Mouse (Mus musculus) T-helper 17 cell (primary cell): Measurements from ENCODE around the gene Qrich2.

Experiments
- in situ Hi-C, 2 experiments: fragments of 300-600 bp; cut with MboI, MseI; formaldehyde crosslinking; loops; 1 replicate in 1 of 2; 2 replicates in 1 of 2; pipeline ENCODE4 v1.15.1; 2025; ENCODE audit warnings: high pct_unique_total_duplicates in 2 of 2

Gene Qrich2

DNA sequence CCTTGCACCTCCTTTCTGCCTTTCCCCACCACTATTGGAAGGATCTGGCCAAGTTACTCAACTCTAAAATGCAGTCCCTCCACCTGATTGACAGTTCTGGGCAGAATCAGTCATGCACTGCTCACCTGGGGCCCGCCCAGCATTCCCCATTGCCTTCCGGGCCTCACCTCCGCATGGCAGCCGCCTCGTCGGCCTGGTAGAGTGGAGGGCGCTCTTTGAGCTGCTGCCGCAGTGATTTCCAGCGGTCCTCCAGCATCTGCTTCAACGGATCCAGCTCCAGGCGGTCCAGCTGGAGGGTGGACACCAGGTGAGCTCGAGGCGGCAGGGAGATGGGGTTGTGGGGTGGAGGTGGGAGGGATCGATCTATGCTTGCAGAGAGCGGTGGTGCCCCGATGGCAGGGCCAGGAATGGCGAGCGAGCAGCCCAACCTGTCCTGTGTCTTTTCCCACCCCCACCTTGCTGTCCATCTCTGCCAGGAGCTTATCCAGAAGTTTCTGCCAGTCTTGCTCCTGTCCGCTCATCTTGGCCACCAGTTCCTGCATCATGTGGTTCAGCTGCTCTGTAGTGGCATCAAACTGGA lies 19.6 kb downstream of the Qrich2 start:
- in situ Hi-C loops = loop anchor here (5.0 to 25.0 kb wide), 5 partner anchors 74 to 866 kb away; no protein-coding TSS in a partner anchor

DNA sequence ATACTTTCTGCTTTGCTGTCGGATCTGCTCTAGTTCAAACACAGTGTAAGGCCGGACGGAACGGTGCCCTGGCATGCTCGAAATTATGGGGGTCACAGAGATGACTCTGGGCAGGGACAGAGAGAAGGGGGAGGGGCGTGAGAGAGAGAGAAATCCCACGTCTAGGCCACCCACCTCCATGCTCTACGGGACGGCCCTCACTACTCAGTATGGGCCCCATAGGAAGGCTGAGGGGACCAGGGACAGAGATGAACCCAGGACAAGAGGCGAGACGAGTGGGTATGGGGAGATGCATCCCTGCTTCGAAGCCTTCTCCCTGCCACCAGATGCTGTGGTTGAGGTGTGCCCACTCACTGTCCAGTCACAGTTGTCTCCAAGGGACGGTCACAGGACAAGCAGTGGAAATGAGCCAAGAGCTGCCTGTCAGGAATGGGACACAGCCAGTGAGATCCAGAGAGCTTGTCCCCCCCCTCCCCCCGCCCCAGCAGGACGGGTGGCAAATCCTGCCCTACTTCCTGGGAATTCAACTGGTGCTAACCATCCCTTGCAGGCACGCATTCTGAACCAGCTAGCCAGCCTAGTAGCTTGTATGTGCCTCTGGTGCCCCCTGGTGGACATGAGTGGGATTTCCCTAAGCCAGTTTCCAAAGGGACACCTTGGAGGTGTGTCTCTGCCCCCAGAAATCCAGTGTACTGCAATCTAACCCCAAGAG lies 20.3 kb downstream of the Qrich2 start:
- in situ Hi-C loops = loop anchor here (5.0 to 25.0 kb wide), 5 partner anchors 73 to 867 kb away; no protein-coding TSS in a partner anchor

DNA sequence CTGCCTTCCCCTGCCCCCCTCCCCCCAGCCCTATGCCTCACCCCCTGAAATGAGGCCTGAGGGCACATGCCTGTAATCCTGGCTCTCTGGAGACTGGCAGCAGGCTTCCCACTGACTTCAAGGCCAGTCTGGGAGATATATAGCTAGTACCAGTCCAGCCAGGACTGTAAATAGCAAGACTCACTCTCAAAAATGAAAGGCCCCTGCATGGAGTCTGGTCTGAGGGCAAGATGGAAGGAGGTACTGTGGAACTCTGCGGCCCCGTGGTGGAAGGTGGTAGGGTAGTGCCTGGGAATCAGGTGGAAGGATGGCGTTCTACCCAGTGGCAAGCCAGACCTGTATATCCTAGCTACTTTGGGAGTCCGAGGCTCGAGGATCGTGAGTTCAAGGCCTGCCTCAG lies 22.1 kb downstream of the Qrich2 start:
- in situ Hi-C loops = loop anchor here in 1 of 2 experiments (5.0 to 25.0 kb wide), 2 partner anchors 47 to 868 kb away; no protein-coding TSS in a partner anchor

DNA sequence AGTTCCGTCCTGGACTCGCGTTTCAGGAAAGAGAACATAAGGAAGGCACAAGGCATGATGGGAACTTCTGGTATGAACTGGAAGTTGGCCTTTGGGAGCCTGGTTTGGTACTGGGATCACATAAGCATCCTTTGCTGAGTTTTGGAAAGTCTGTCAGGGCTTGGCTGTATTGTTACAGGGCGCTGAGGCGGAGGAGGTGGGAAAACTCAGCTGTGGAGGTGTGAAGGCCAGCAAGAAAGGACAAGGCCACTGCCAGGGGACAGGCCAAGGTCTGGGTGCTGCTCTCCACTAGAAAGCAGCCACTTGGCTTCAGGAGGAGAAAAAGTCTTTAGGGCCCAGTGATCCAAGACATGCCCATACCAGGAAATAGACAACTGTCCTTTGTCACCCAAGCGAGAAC lies 22.7 kb downstream of the Qrich2 start:
- in situ Hi-C loops = loop anchor here in 1 of 2 experiments (5.0 to 25.0 kb wide), 2 partner anchors 46 to 869 kb away; no protein-coding TSS in a partner anchor

DNA sequence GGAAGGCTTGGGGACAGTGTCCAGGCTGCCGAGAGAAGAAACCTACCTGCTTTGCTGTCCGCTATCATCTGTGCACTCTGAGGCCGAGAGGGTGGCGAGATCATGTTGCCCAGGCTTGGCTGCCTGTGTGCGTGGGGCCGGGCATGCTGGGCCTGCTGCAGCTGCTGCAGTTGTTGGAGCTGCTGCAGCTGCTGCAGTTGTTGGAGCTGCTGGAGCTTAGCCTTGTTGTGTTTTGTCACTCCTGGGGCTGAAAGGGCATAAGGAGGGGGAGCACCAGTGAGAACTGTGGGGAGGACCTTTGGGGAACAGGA lies 23.2 kb downstream of the Qrich2 start:
- in situ Hi-C loops = loop anchor here in 1 of 2 experiments (5.0 to 25.0 kb wide), 2 partner anchors 46 to 869 kb away; no protein-coding TSS in a partner anchor

GRCm38 (mm10) chr11:116442129-116442866 lies 23.7 kb downstream of the Qrich2 start:
- in situ Hi-C loops = loop anchor here in 1 of 2 experiments (5.0 to 25.0 kb wide), 2 partner anchors 45 to 870 kb away; no protein-coding TSS in a partner anchor

DNA sequence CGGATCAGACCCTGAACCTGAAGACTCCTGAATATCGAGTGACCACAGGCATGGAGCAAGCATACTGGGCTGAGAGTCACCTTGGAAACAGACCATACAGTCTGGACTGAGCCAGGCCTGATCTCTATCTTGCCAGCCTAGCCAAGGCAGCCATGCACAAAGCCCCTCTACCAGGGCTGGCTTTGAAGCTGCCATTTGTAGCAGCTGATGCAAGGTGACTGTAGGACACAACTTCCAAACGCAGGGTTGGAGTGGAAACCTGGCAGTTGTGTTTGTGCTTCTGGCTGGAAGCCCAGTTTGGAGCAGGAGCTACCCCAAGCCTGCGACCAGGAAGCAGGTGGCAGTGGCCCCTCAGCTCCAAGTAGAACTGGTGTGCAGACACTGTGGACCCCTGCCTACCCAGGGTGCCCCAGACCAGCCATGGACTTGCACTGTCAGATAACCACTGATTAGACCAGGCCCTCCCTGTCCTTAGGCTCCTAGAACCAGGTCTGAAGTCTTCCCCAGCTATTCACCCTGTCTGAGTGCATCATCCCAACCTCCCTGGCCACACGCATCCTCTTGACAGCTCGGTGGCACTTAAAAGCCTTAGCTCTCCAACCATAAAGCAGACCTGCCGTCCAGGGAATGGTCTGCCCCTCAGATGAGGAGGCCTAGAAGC lies 25.5 kb downstream of the Qrich2 start:
- in situ Hi-C loops = loop anchor here in 1 of 2 experiments (5.0 to 25.0 kb wide), 2 partner anchors 43 to 872 kb away; no protein-coding TSS in a partner anchor

DNA sequence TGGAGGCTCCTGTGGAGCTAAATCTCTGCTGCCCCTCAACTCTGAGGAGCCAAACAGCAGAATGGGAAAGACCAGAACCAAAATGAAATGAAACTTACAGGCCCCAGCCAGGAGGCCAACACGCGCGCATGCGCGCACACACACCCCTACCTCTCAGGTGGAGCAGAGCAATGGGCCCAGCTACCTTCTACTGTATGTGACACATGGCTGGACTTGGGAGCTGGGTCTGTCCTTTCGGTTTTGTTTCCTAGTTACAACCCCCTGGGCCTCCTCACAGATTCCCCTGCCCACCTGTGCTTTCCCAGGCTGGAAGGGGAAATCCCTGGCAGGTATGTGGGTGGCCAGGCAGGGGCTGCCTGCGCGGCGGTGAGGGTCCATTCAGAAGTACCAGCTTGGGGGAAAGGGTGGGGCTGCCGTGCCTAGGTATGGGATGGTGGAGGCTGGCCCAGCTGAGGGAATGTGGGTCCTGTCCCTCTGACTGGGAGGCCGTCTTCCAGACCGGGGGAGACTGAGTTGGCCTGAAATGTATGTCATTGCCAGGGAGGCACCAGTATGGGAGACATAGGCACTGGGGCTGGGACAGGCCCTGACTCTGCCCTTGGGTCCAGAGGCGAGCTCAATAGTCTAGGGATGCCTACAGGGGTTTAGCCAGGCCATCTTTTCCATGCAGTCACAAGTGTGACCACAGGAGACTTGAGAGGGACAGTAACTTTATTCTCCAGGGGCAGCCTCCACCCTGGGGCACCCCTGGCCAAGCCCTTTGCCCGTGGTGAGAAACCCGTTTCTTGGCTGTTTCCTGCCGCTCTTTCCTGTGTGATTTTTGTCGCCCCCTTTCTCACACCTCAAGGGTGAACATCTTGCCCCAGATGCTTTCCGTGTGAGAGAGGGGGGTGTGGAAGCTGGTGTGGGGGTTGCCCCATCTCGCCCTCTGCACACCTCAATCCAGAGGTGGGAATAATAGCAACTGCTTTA lies 26.5 kb downstream of the Qrich2 start:
- in situ Hi-C loops = loop anchor here in 1 of 2 experiments (5.0 to 25.0 kb wide), 2 partner anchors 42 to 873 kb away; no protein-coding TSS in a partner anchor

DNA sequence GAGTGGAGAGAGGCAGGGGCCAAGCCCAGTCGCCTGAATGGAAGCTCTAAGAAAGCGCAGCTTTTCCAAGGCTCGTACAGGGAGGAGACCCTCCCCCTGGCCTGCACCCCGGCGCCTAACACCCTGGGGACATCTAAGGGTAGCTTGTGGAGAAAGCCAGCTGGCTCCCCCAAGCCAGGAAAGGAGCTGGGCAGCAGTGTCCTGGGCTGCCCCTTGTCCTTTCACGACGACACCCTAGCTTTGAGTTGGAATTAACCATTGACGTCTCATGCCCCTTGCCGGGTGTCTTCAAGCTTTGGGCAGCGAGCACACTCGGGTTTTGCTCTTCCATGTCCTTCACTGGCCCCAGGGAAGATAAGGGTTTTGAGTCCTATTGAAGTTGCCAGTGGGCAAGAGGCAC lies 28.5 kb downstream of the Qrich2 start:
- in situ Hi-C loops = loop anchor here in 1 of 2 experiments (25.0 kb wide), 1 partner anchor 875 kb away; no protein-coding TSS in a partner anchor

GRCm38 (mm10) chr11:116436725-116437331 lies 29.2 kb downstream of the Qrich2 start:
- in situ Hi-C loops = loop anchor here in 1 of 2 experiments (25.0 kb wide), 1 partner anchor 875 kb away; no protein-coding TSS in a partner anchor

DNA sequence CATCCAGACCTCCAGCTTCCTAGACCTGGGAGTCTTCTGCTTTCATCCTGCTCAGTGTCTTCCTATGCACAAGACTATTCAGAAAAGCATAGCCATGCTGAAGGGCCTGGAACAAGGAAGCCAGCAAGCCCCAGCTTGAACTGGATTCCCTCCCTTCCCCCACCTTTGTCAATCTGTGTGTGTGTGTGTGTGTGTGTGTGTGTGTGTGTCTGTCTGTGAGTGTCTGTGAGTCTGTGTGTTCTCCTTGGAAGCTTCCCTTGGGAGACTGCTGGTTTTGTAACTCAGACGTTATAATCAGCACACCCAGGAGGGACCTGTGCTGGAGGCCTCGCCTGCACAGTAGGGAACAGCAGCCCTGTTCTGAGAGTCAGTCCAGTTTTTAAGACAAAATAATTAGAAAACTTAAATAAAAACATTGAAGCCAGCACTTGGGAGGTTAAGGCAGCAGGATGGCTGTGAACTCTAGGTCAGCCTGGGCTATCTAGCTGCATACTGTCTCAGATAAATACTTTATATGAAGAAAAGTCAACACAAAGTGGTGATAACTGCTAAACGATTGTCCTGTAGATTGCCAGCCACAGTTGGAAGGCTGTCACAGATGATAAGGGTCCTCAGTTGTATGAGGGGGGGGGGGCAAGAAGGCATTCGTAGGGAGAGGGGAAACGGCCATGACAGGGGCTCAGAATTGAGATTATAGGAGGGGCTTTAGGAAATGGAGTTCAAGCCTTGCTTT lies 29.9 kb downstream of the Qrich2 start:
- in situ Hi-C loops = loop anchor here in 1 of 2 experiments (25.0 kb wide), 1 partner anchor 876 kb away; no protein-coding TSS in a partner anchor

GRCm38 (mm10) chr11:116434967-116435752 lies 30.9 kb downstream of the Qrich2 start:
- in situ Hi-C loops = loop anchor here in 1 of 2 experiments (25.0 kb wide), 1 partner anchor 877 kb away; no protein-coding TSS in a partner anchor

DNA sequence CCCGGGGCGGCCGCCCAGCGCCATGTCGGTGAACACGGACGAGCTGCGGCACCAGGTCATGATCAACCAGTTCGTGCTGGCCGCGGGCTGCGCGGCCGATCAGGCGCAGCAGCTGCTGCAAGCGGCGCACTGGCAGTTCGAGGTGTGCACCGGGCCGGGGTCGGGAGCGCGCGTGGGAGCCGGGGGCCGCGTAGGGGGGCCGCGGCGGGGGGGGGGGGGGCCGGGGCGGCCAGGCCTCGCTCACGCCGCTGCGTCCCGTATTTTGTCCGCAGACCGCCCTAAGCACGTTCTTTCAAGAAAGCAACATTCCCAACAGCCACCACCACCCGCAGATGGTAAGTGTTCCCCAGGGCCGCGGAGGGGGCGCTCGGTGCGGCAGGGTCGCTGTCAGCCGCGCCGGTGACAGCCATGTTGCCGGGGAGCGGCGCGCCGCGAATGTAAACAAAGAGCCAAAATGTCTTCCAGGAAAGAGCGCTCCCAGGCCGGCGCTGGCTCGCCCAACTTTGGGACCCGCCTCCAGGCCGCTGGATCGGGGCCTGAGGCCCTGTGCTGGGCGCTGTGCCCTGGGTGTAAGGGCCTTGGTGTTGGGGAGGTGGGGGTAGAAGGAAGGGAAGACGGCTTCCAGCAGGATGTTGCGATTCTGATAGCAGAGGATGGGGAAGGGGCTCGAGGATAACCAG lies 31.6 kb downstream of the Qrich2 start:
- in situ Hi-C loops = loop anchor here in 1 of 2 experiments (25.0 kb wide), 1 partner anchor 878 kb away; no protein-coding TSS in a partner anchor

- in situ Hi-C loops = loop anchor here in 1 of 2 experiments (25.0 kb wide), 1 partner anchor 879 kb away; no protein-coding TSS in a partner anchor
Measured at GRCm38 (mm10) chr11:116433356-116434286, 32.4 kb downstream of the Qrich2 start, which contains the start of gene Ubald2. Gene Ubald2, plus strand, starts transcription at chr11:116434094.

DNA sequence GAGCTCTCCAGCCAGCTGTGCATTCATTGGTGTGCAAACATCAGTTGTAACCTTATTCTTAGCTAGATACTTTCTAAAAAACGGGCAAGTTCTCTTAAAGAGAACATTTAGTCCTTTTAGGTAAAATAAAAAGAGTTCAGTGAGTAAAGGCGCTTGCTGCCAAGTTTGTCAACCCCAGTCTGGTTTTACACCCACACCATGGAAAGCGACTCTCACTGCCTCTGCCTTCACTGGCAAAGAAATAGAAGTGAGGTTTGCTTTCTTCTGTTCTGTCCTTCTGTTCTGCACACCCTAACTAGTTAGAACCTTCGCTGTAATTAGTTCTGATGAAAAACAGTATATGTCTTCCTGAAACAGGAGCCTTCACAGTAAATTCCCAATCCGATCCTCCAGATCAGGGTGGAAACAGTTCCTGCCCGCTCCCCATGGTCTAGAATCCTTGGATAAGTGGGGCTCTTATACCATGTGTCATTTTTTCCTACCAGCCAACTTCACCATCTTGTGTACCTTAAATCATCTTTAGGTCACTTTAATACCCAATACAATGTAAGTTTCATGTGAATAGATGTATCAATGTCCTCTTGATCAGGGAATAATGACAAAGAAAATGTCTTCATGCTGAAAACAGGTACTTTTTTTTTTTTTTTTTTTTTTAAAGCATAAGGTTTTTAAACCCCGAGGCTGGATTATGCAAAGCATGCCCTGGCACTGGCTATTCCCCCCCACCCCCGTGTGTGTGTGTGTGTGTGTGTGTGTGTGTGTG lies 33.3 kb downstream of the Qrich2 start:
- in situ Hi-C loops = loop anchor here in 1 of 2 experiments (25.0 kb wide), 1 partner anchor 880 kb away; no protein-coding TSS in a partner anchor
